Mouse (Mus musculus): Measurements from ENCODE around the gene Bcl2l10.

- TF ChIP-seq CTCF (IDR thresholded peaks at IDR 0.05; ENCODE audit: low read depth, low read length) (no peak), POLR2A (IDR thresholded peaks at IDR 0.05; ENCODE audit: extremely low read depth, insufficient read depth, low read length) (no peak)
Measured at GRCm38 (mm10) chr9:75348066-75348465, 508 bp downstream of the Bcl2l10 start.

Data from liver, adult 2 months (tissue).